Mouse (Mus musculus): ENCODE results near the gene Chrna5.

Chrna5 gene

DNA sequence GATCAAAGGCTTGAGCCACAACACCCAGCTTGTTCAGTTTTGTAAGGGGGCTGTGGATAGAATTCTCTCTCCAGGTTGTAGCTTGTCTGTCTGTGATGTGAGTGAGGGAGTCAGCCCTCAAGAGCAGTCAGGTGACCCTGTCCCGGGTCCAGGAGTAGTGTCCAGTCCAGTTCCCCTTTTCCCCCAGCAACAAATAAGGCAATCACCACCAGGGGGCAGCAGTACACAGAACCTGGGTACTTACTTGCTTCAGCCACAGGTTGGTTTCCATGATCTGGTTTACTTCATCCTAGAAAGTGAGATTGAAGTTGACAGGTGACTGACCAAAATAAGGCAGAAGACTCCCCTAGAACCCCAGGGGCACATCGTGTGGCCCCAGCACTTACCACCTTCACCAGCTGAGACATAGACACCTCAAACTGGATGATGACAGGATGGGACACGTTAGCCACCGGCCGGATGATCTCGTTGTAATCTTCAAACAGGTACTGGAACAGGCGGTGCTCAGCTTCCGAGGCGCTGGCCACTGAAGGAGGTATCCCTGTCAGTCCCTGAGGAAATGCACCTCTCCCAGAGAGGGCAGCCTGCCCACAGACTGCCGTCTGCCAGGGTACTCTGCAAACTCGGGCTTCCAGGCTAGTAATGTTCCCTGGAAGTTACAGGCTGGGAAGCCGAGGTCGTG lies 43.4 kb downstream of the Chrna5 start:
- DNase-seq: peak; percentile 75

DNA sequence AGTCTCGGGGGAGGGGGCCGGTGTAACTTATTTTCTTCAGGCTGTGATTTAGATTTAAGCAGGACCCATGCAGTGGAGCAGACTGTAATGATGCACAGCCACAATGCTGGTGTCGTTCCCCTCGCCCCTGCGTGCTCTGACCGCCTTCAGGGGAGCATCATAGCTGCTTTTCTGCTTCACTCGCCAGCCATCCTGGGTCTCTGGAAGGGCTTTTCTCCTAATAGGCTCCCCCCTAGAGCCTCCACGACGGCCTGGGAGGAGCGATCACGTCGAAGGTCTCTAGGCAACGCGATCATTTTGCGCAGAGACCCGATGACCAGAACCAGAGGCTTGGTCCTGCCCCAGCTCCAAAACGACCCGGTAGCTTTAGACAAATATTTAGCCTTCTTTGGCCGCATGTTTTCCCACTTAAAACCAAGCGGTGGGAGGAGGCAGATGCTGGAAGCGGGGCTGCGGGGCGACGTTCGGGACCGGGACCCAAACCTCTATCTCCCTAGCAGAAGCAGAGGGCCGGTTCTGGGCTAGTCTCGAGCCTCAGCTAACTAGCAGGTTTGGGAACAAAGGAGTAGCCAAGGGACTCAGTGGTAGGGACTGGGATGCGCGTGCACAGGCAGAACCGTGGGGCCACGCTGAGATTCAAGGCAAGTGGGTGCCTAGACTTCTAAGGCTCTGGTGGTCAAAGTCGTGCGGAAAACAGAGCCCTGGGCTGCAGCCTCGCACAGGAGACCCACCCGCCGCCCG lies 45.0 kb downstream of the Chrna5 start:
- no peak for DNase-seq

DNA sequence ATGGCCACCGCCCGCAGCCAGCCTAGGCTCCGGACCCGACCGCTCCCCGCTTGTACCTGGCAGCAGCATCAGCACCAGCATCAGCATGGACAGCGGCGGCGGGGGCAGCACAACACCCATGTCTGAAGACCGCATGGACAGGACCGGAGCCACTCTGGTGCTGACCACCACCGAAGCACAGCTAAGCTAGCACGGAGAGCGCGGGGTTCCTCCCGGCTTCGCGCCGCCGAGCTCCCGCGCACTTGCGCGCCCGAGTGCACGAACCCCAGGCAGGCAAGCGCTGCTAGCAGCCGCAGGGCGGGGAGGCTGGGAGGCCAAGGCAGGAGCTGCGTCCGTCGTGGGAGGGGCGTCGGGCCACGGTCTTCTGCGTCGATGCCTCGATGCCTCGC lies 45.6 kb downstream of the Chrna5 start, which contains the start of gene Chrna3:
Gene Chrna3, minus strand, starts transcription at position 288 of the 389 bp plus-strand sequence.
- DNase-seq: peak; percentile 11

DNA sequence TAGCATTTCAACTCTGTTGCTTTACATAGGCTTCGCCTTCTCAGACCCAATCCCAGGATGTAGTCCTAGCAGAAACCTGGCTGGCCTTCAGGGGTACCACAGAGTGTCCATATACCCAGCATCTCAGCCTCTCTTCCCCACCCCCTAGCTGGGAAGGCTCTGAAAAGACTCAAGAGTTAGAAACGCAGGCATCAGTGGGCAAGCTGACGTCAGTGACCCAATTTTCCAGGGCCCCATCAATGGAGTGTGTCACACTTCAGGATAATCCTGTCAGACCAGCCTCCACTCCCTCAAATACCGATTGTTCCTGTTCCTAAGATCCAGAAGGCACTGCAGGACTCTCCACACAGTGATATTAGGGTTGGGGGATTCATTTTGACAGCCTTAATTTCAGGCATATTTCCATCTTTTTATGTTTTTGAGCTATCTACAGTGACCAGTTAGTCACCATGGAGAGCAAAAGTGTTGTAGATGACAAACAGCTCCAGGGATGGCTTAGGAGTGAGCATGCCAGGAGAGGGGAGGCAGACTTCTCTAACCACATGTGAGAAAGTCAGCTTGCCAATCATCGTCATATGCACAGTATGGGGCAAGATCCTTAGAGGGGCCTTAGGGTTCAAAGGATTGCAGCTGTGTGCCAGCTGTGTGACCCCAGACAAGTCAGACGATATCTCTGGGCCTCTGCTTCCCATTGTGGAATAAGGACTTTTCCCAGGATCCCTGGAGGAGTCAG lies 50.9 kb downstream of the Chrna5 start:
- no peak for DNase-seq

DNA sequence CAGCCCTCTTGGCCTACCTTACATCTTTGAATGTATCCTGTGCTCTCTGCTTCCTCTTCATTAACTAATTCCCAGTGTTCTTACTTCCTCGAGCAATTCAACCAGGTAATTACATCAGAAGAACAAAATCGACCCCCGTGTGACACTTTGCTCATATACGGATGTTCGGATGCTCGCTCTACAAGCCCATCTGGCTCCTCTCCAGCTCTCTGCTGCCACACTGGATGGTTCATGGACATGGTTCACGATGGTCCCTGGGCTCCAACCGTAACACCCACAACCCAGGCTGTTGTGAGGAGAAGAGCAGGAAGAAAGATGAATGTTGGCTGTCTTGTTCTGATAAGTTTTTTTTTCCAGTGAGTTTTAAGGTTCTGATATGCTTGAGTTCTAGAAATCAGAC lies 58.3 kb downstream of the Chrna5 start:
- DNase-seq: no peak

DNA sequence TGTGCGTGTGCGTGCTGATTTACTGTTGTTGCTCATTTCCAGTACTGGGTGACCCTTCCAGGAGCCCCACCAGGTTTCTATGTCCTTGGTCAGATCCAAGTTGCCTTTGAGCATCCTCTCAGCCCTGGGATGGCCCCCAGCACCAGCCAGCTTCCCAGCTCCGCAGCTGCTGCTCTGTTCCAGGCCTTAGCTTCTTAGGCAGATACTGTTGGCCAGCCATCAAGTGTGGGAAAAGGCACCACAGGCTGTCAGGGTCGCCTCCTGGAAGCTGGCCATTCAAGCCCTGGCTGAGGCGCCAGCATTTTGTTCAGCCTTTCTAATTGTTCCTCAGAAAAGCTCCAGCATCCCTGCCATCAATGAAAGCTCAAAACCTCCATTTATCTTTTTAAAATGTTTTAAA lies 59.3 kb downstream of the Chrna5 start:
- DNase-seq: no peak

DNA sequence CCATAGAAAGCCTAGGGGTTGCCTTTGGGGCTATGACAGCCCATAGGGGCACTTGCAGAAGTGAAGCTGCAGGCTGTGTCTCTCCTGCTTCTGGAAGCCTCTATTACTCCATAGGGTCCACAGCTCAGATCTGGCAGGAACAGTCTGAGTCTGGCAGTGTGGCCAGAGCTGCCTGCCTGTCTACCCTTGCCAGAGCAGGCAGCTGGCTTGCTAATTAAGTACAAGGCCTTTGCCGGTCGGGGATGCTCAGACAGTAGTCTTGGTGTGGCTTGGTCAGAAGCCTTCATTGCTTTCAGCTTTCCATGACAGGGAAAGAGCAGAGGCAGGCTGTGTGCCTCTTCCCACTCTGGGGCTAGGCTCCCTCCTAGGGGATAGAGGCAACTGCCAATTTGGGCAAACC lies 60.7 kb downstream of the Chrna5 start:
- DNase-seq: no peak

DNA sequence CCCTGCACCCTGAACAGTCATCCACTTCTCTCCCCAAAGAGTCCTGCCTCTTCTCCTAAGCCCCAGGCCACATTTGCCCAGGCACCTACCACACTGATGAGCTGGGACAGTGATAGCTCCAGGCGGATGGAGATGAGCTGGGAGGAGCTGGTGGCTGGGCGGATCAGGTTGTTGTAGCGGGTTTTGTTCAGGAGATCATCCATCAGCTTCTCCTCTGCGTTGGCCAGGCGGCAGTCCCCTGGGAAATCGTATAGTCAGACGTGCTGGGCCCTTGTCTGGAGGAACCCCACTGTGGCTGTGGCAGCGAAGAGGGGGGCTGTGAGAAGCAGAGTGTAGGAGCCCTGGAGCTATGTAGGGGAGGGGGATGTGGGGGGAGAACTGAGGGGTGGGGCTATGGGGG lies 63.0 kb downstream of the Chrna5 start:
- no peak for DNase-seq

DNA sequence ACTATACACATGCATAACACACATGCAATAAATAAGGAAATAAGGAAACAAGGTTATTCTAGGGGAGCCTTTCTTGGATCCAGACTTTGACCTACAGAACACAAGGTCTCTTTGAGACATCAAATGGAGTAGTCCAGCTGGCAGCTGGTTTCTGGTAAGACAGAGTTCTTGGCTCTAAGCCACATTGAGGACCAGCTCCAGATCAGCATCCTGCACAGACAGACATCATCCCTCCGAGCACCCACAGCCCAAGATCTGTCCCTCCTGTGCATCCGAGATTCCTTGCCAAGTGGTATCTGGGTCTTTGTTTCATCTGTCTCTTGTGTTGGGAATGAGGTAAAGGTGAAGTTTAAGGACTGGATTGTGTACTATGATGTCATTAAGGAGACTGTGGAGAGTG lies 64.3 kb downstream of the Chrna5 start:
- DNase-seq: no peak

DNA sequence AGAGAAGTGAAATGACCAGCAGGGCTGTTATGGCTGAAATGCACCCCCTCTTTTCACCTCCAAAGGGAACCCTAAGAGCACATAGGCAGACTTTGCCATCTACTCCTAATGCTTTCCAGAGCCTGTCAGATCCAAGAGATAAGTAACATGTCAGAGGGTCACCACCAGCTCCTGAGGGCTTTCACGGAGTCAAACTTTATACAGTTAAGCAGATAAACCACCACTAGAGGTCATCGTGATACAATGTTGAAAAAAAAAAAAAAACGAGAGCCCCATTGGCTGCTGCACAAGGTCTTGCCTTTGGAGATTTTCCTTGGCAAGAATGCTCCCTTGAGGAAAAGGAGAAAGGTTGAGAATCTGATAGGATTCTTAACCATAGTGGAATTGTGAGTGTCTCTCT lies 66.1 kb downstream of the Chrna5 start:
- DNase-seq: no peak

DNA sequence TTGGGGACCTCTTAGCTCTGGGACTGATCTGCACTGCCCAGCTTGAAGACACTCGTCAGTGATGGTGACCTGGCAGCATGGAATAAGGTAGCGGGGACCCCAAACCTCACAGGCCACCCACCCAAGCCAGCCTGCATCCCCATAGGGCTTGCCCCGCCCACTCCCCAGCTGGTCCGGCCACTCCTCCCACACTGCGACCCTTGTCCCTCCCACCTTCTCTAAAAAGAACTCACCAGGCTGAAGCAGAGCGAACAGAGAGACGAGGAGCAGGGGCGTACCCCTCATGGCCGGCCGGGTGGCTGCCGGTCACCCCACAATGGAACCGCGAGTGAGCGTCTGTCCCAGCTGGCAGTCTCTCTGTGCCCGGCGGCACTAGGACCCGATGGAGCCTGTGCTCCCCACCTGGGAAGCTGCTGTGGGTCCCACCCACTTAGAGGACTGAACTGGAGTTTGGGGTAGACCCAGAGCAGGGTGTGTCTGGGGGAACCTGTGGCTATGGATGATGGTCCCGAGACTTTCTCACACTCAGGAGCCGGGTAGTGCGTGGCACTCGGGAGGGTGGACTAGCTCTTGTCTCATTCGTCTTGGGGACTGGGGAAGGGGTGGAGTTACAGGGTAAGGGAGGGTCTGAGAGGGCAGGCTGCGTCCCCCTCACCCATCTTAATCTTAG lies 67.7 kb downstream of the Chrna5 start, which contains the start of gene Chrnb4:
Gene Chrnb4, minus strand, starts transcription at position 569 of the 670 bp plus-strand sequence.
- DNase-seq: peak; percentile 14

DNA sequence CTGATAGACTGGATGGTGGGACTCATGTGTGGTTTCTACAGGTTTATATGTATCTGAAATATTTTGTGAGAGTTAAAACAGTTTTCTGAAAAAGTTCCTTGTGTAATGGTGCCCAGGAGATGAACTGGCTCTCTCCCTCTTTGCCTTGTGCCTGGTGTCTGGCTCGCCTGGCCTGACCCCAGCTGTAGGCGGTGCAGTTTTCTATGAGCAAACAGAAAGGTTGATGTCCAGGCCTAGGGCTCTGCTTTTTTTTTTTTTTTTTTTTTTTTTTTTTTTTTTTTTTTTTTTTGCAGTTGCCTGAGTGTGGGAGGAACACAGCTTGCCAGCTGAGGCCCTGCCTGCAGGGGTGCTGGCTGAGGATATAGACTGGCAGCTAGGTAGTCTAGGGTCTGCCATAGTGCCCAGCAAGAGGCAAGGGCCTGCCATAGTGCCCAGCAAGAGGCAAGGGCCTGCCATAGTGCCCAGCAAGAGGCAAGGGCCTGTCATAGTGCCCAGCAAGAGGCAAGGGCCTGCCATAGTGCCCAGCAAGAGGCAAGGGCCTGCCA lies 74.8 kb downstream of the Chrna5 start:
- DNase-seq: no peak

Measured in kidney, postnatal 14 days (tissue).